Mouse (Mus musculus): Measurements from ENCODE around the gene Gm12695. TPM values are rescaled to one million over a fixed set of nuclear protein-coding genes. Genes with fewer than 3 reads are reported as not detected.

The Gm12695 gene
- not detected in 2 replicates for polyA plus RNA-seq (2014; fragmentation: Nextera tagmentation; extraction: Ambion mirVana)

DNA sequence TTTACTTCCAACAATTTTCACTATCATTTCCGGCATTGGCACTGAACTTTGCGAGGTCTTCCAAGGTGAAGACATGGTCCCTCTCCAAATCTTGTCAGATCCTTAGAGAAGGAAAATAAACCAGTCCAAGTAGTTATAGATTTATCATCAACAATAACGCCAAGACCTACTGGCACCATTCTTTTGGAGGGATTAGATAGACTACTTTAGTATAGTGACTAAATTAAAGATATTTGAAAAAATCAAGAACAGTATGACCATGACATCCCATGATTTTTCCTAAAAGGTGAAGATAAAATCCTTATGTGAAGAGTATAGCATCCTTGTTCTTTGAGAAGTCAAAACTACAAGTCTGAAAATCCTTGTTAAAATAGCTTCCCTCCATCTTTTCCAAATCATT, at the start of gene Gm12695:
TSS of gene Gm12695 (minus strand) at position 101 of the 400 bp plus-strand sequence.
- Histone ChIP-seq H3K36me3 (ENCODE audit: control insufficient read depth, insufficient read depth, low read length) (no peaks in the 10 kb centered on the region), H3K9ac (ENCODE audit: low read depth, low read length) (no peak within 1 kb of the TSS), H3K27me3 (replicated peaks; ENCODE audit: control insufficient read depth, insufficient read depth, low read length) (no peaks in the 10 kb centered on the region), H3K4me3 (ENCODE audit: low read depth, low read length) (no peak within 1 kb of the TSS), H3K4me2 (no peak within 1 kb of the TSS), H3K9me3 (ENCODE audit: control insufficient read depth, low read length) (no peaks in the 10 kb centered on the region), H3K4me1 (replicated peaks; ENCODE audit: control insufficient read depth, insufficient read depth, low read length) (no peaks in the 10 kb centered on the region), H3K27ac (ENCODE audit: low read depth, low read length) (no peak within 1 kb of the TSS)
- 88% methylated on average over 3 of the region's 3 CpGs for WGBS
- ATAC-seq (replicated peaks; ENCODE audit: low FRiP score) (no peak), DNase-seq (ENCODE audit: low spot score) (no peak)

DNA sequence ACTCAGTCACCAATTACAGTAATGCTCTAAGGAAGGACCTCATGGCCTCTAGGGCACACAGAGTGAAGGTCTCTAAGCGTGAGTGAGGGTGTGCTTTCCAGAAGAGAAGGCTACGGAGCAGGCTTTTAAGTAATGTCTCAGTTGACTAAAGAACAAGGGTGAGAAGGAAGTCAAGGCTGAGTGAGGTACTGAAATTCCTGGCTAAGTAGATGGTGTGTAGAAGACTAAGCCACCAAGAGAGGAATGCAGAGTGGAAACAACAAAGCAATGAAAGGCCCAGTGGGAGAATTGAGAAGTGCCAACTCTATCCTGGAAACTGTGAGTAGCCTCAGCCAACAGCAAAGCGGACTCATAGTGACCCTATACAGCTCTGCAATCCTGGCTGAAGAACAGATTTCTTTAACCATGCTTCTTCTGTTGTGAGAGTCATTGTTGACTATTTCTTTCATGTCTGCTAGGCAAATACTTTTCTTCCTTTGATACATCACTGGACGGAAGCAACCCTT, 40.6 kb upstream of the Gm12695 start:
- no peaks in the 10 kb centered on the region for H3K9me3 ChIP-seq (ENCODE audit: control insufficient read depth, low read length)
- no peak overlapping the region for H3K27ac ChIP-seq (ENCODE audit: low read depth, low read length)
- no peak overlapping the region for H3K9ac ChIP-seq (ENCODE audit: low read depth, low read length)
- H3K4me3 ChIP-seq (ENCODE audit: low read depth, low read length) = no peak overlapping the region
- no peak overlapping the region for H3K4me2 ChIP-seq
- DNase-seq (ENCODE audit: low spot score) = no peak
- H3K27me3 ChIP-seq (replicated peaks; ENCODE audit: control insufficient read depth, insufficient read depth, low read length) = no peaks in the 10 kb centered on the region
- no peaks in the 10 kb centered on the region for H3K36me3 ChIP-seq (ENCODE audit: control insufficient read depth, insufficient read depth, low read length)
- no peak for ATAC-seq (replicated peaks; ENCODE audit: low FRiP score)
- no peaks in the 10 kb centered on the region for H3K4me1 ChIP-seq (replicated peaks; ENCODE audit: control insufficient read depth, insufficient read depth, low read length)
- WGBS = 71% methylated on average over 4 of the region's 4 CpGs

DNA sequence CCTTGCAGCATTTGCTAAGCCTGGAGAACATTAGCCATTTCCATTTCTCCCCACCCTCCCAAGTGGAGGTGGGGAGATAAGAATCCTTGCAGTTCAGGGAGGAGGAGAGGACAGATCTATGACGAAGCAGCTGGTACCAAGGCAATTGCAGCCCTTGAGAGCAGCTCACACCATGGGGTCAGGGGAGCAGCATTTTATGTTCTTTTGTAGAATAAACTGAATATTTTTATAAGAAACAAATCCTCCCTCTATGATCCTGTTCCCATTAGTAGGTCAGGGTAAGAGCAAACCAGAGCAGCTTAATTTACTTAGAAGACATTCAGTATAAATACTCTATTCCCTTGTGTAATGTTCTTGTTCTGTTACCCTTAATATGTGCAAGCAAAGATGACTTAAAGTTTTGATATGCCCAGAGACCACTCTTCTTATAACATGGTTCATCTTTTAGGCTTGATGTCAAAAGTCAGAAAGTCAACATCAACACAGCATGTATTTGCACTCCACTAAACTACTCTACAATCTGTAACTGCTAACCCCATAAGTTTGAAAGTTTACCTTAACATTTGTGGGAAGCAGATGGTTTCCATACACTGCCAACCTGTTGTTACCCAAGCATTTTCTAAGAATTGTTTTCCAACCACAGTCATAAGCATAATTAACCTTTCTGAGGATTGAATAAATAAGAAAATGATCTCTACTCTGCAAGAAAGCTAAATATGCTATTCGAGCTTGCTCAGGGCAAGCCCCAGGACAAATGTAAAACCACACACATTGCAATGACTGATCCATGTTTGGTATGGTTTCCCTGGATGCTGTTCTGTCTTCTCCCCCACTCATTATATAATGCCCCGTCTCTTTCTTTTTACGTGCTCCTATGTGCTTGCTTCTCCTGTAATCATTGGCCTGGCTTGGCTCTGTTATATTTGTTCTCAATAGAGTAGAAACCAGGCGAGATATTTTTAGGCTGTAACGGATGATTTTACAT, 22.1 kb upstream of the Gm12695 start:
- no peak overlapping the region for H3K27ac ChIP-seq (ENCODE audit: low read depth, low read length)
- no peak for DNase-seq (ENCODE audit: low spot score)
- H3K9me3 ChIP-seq (ENCODE audit: control insufficient read depth, low read length) = no peaks in the 10 kb centered on the region
- 58% methylated on average over 6 of the region's 6 CpGs for WGBS
- ATAC-seq (replicated peaks; ENCODE audit: low FRiP score) = no peak
- H3K4me3 ChIP-seq (ENCODE audit: low read depth, low read length) = no peak overlapping the region
- no peaks in the 10 kb centered on the region for H3K36me3 ChIP-seq (ENCODE audit: control insufficient read depth, insufficient read depth, low read length)
- H3K27me3 ChIP-seq (replicated peaks; ENCODE audit: control insufficient read depth, insufficient read depth, low read length) = no peaks in the 10 kb centered on the region
- no peak overlapping the region for H3K4me2 ChIP-seq
- H3K9ac ChIP-seq (ENCODE audit: low read depth, low read length) = no peak overlapping the region
- no peaks in the 10 kb centered on the region for H3K4me1 ChIP-seq (replicated peaks; ENCODE audit: control insufficient read depth, insufficient read depth, low read length)

DNA sequence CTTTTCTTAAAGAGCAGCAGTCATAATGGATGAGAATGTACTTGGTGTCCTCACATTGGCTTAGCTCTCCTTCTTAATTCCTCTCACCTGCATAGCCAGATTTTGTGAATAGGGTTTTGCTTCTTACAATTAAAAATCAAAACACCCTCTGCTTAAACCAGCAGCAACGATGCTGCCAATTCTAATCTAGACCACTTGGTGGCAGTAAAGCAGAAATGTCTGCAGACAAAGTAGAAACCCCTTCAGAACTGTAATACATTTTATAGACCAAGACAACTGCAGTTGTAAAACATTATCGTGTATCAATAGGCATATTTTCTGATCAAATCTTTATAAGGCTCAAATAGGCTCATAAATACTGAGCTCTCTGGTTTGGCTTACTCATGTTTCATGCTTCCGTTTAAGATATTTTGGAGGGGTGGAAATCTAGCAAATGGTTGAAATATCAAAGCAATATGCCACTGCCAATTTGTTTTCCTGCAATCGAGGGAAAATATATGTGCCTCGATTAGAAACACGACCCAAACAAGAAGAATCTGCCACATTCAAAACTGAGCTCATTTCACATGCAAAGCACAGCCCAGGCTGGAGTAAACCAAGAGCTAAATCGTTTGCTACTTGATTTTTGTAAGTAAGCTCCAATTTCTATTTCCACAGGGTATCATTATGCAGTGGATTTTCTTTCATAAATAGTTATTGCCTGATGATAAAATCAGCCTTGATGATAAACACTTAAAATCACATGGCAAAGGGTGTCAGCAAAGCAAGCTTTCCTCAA, 14.6 kb upstream of the Gm12695 start:
- Histone ChIP-seq H3K9ac (ENCODE audit: low read depth, low read length) (no peak overlapping the region), H3K4me3 (ENCODE audit: low read depth, low read length) (no peak overlapping the region), H3K36me3 (ENCODE audit: control insufficient read depth, insufficient read depth, low read length) (no peaks in the 10 kb centered on the region), H3K4me1 (replicated peaks; ENCODE audit: control insufficient read depth, insufficient read depth, low read length) (no peaks in the 10 kb centered on the region), H3K4me2 (no peak overlapping the region), H3K27ac (ENCODE audit: low read depth, low read length) (no peak overlapping the region), H3K27me3 (replicated peaks; ENCODE audit: control insufficient read depth, insufficient read depth, low read length) (no peaks in the 10 kb centered on the region), H3K9me3 (ENCODE audit: control insufficient read depth, low read length) (no peaks in the 10 kb centered on the region)
- no peak for ATAC-seq (replicated peaks; ENCODE audit: low FRiP score)
- no peak for DNase-seq (ENCODE audit: low spot score)
- WGBS = 41% methylated on average over 7 of the region's 7 CpGs

DNA sequence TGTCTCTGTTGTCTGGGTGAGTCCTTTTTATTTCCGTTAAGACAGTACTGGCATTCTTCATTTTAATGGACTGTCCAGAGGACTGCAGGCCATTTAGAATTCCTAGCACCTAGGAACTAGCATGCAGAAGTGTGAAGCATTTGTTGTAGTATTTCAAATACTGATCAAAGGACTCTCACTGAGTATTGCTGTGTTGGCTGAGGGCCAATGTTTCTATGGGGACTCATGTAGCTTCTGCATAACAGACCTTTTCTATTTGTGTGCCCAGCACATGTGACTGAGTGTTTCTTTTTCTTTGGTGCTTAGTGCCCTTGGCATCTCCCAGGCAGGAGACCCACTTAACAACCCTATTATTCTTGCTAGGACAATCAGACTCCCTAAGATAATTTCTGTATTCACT, 12.6 kb upstream of the Gm12695 start:
- Histone ChIP-seq H3K4me3 (ENCODE audit: low read depth, low read length) (no peak overlapping the region), H3K4me1 (replicated peaks; ENCODE audit: control insufficient read depth, insufficient read depth, low read length) (no peaks in the 10 kb centered on the region), H3K4me2 (no peak overlapping the region), H3K9me3 (ENCODE audit: control insufficient read depth, low read length) (no peaks in the 10 kb centered on the region), H3K27ac (ENCODE audit: low read depth, low read length) (no peak overlapping the region), H3K9ac (ENCODE audit: low read depth, low read length) (no peak overlapping the region), H3K36me3 (ENCODE audit: control insufficient read depth, insufficient read depth, low read length) (no peaks in the 10 kb centered on the region), H3K27me3 (replicated peaks; ENCODE audit: control insufficient read depth, insufficient read depth, low read length) (no peaks in the 10 kb centered on the region)
- DNase-seq (ENCODE audit: low spot score) (no peak), ATAC-seq (replicated peaks; ENCODE audit: low FRiP score) (no peak)
- 73% methylated on average over 1 of the region's 1 CpGs for WGBS

DNA sequence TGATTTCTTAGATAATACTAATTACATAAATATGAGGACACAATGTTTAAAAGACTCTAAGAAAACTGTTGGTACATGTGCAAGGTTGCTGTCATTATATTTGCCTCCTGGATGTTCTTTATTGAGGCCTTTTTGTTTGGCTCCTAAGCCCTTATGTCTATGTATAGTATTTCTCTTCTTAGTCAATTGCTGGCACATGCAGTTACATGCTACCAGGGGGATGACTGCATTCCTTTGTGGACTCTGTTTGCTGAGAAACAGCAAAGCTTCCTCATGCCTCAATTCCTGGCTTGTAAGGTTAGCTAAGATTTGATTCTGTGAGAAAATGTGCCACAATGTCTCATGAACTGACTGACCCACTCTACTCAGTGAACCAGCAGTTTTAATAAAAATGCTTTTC, 6.3 kb upstream of the Gm12695 start:
- Histone ChIP-seq H3K9ac (ENCODE audit: low read depth, low read length) (no peak overlapping the region), H3K9me3 (ENCODE audit: control insufficient read depth, low read length) (no peaks in the 10 kb centered on the region), H3K36me3 (ENCODE audit: control insufficient read depth, insufficient read depth, low read length) (no peaks in the 10 kb centered on the region), H3K4me1 (replicated peaks; ENCODE audit: control insufficient read depth, insufficient read depth, low read length) (no peaks in the 10 kb centered on the region), H3K4me2 (no peak overlapping the region), H3K27ac (ENCODE audit: low read depth, low read length) (no peak overlapping the region), H3K4me3 (ENCODE audit: low read depth, low read length) (no peak overlapping the region), H3K27me3 (replicated peaks; ENCODE audit: control insufficient read depth, insufficient read depth, low read length) (no peaks in the 10 kb centered on the region)
- no peak for ATAC-seq (replicated peaks; ENCODE audit: low FRiP score)
- no peak for DNase-seq (ENCODE audit: low spot score)

DNA sequence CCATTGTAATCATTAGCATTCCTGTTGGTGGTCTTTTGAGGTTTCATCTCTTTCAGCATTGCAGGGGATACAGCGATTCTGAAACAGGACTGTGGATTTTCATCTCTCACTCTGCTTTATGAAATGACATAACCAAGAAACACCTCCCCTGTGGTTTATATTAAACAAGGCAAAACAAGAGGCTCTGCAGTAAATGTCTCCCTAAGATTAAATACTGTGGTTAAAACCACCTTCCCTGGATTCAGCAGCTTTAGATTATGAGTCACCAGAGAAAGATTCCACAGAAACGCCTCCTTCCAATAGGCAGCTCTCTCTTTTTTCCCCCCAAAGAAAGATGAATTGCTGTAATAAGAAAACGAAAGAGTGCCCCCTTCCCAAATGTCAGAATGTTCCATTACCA, 4.9 kb upstream of the Gm12695 start:
- Histone ChIP-seq H3K36me3 (ENCODE audit: control insufficient read depth, insufficient read depth, low read length) (no peaks in the 10 kb centered on the region), H3K4me1 (replicated peaks; ENCODE audit: control insufficient read depth, insufficient read depth, low read length) (no peaks in the 10 kb centered on the region), H3K27me3 (replicated peaks; ENCODE audit: control insufficient read depth, insufficient read depth, low read length) (no peaks in the 10 kb centered on the region), H3K9me3 (ENCODE audit: control insufficient read depth, low read length) (no peaks in the 10 kb centered on the region), H3K9ac (ENCODE audit: low read depth, low read length) (no peak overlapping the region), H3K4me2 (no peak overlapping the region), H3K4me3 (ENCODE audit: low read depth, low read length) (no peak overlapping the region), H3K27ac (ENCODE audit: low read depth, low read length) (no peak overlapping the region)
- 50% methylated on average over 3 of the region's 3 CpGs for WGBS
- no peak for DNase-seq (ENCODE audit: low spot score)
- no peak for ATAC-seq (replicated peaks; ENCODE audit: low FRiP score)

DNA sequence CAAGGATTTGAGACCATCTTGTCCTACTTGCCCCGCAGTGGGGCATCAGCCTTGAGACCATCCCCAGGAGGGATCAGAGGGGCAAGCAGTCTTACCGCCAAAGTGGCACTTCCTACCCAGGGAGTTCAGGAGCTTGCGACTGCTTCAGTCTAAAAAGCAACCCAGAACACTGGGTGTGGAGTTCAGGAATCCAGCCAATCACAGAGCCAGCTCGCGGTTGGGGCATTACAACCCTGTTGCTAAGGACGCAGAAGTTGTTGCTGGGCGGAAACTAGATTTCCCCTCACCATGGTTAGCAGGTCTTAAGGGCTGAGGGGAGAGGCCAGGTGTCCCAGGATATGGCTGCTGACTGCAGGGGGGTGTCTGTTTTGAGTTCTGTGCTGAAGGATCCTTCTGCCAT, 1.6 kb upstream of the Gm12695 start:
- Histone ChIP-seq H3K4me2 (no peak overlapping the region), H3K9me3 (ENCODE audit: control insufficient read depth, low read length) (no peaks in the 10 kb centered on the region), H3K4me1 (replicated peaks; ENCODE audit: control insufficient read depth, insufficient read depth, low read length) (no peaks in the 10 kb centered on the region), H3K9ac (ENCODE audit: low read depth, low read length) (no peak overlapping the region), H3K27me3 (replicated peaks; ENCODE audit: control insufficient read depth, insufficient read depth, low read length) (no peaks in the 10 kb centered on the region), H3K27ac (ENCODE audit: low read depth, low read length) (no peak overlapping the region), H3K4me3 (ENCODE audit: low read depth, low read length) (no peak overlapping the region), H3K36me3 (ENCODE audit: control insufficient read depth, insufficient read depth, low read length) (no peaks in the 10 kb centered on the region)
- ATAC-seq (replicated peaks; ENCODE audit: low FRiP score) (no peak), DNase-seq (ENCODE audit: low spot score) (no peak)
- 15% methylated on average over 7 of the region's 7 CpGs for WGBS

Data from liver, embryonic 11.5 days (tissue).